Mouse (Mus musculus) v-Abl transformed pro-B cells (cell line): ENCODE measurements around the gene Tfr2.
"Not testable (repeated sequence)": the region's sequence is repeated elsewhere in the genome, so short reads cannot be mapped to it uniquely, and the experiment has no call there.

Source experiments
- in situ Hi-C, 2 experiments: fragments of 400-800 bp; cut with MboI; formaldehyde crosslinking; loops; one replicate each; pipeline ENCODE4 v1.15.1; 2025; ENCODE audit not compliant: unreplicated experiment in 2 of 2

Gene Tfr2

GRCm38 (mm10) chr5:137611245-137611602 is 41.6 kb downstream of the Tfr2 start:
- in situ Hi-C loops: no loop called here

GRCm38 (mm10) chr5:137613076-137613475 is 43.4 kb downstream of the Tfr2 start:
- in situ Hi-C loops: no loop called here

DNA sequence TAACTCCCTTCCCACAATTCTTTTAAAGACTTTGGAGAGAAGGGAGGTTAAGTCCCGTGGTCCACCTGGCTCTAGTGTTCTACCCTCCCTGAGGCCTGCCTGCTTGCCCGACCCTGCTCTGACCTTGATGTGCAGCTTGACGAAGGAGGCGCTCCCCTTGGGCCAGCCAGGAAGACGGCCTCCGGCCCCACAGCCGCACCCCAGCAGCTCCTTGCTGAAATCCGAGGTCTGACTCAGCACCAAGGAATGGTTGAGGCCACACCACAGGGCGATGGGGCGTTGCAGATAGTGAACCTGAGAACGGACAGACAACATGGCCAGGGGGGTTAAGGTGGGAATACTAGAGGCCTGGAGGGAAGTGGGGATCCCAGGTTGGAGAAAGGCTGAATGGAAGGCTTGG is 43.9 kb downstream of the Tfr2 start, which contains the start of gene Pcolce:
Gene Pcolce (minus strand): TSS at position 235 of the 400 bp plus-strand sequence.
- in situ Hi-C loops: no loop called here

- in situ Hi-C loops: not testable (repeated sequence)
Measured at GRCm38 (mm10) chr5:137614921-137615320, 45.3 kb downstream of the Tfr2 start.

DNA sequence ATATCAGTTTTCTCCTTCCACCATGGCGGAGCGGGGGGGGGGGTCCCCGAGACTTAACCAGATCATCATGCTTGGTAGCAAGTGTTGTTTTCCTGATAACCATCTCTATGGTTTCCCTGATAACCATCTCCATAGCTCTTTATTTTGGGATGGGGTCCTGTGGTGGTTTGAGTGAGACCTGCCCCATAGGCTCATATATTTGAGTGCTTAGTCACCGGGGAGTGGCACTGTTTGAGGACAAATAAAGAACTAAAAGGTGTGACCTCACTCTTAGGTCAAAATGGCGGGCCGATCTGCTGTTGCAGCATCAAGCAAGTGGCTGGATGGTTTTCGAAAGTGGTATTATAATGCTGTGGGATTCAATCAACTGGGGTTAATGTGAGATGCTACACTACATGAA is 45.7 kb downstream of the Tfr2 start:
- in situ Hi-C loops: no loop called here

DNA sequence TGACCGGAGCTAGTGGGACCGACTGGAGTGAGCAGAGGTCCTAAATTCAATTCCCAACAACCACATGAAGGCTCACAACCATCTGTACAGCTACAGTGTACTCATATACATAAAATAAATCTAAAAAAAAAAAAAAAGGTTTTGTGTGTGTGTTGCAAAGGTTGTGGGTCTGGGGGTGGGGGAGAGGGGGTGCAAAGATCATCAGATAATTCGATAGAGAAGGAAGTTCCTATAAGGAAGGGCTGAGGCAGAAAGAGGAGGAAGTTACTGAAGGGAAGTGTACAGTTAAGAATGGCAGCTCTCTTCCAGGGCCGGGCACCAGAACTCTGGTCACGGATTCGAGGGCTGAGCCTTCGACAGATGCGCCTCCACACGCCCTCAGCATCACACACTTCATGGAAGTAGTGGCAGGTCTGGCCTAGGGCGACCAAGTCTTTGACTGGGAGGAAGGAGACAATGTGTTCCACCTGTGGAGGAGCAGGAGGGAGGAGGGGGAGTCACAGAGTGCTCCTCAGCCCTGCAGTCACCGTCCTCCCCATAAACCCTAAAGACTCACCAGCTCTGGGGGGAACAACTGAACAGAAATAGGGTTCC is 54.4 kb downstream of the Tfr2 start:
- in situ Hi-C loops: no loop called here

GRCm38 (mm10) chr5:137627991-137628390 is 58.4 kb downstream of the Tfr2 start:
- in situ Hi-C loops: no loop called here

DNA sequence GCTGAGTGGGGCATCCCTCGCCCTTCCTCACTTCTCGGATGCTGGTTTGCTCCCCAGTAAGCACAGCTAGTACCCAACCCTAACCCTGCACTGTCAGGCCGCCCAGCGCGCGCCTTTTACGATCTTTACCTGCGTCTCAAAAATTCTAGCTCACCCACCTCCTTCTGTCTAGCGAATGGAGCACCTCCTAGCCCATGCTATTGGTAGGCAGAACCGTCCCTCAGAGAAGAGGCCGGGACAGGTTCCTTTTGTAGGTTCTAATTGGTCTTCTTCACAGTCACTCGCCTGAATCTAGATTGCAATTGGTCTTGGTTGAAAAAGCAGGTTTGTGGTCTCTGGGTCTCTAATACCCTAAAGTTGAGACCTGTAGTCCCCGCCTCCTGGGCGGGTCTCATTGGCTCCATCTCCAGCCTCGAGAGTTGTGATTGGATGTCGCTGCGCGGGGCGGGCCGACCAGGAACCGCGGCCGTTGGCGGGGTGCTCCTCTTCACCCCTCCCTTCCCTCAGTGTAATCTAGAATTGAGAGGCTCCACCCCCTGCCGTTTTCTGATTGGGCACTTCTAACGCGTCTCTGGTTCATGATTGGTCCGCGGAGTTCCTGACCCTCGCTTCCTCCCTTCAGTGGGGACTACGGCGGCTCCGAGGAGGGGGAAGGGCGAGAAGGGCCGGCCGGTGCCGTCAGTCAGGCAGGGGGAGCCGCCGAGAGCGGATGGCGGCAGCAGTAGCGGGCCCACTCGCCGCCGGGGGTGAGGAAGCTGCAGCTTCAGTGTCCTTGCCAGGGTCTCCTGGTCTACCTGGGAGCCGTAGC is 59.1 kb downstream of the Tfr2 start, which contains the start of the genes Fbxo24, Lrch4 and Gm20605:
Gene Fbxo24 (minus strand): TSS at position 505 of the 808 bp plus-strand sequence.
Gene Lrch4 (plus strand): TSS at position 624 of the 808 bp plus-strand sequence.
Gene Gm20605 (plus strand): TSS at position 678 of the 808 bp plus-strand sequence.
- in situ Hi-C loops: no loop called here

GRCm38 (mm10) chr5:137629306-137629721 is 59.7 kb downstream of the Tfr2 start:
- in situ Hi-C loops: no loop called here

DNA sequence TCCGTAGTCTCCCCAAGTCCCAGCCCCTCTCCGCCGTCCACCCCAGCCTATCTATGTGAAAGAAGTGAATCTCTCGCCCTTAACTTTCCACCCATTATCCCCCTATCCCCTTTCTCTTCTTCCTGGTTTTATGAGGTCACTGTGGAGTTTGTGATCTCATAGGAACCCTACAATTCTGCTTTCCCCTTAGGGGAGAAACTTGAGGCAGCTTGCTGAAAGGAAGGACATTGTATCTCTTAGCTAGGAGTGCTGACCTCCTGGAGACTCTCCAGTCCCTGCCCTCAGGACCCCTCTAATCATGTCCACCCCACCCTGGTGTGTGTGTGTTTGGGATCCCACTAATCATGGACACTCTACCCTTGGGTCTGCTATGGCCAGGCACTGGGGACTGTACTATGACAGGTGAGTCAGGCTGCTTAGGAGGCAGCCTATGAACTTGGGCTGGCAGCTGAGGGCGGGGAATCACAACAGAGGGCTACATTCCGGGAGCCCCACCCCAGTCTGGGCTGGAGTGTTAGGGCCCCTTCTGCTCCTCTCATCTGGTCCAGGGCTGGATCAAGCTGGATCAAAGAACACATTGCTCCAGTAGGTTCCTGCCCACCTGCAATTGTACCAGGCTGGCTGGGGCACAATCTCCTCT is 60.4 kb downstream of the Tfr2 start:
- in situ Hi-C loops: no loop called here

DNA sequence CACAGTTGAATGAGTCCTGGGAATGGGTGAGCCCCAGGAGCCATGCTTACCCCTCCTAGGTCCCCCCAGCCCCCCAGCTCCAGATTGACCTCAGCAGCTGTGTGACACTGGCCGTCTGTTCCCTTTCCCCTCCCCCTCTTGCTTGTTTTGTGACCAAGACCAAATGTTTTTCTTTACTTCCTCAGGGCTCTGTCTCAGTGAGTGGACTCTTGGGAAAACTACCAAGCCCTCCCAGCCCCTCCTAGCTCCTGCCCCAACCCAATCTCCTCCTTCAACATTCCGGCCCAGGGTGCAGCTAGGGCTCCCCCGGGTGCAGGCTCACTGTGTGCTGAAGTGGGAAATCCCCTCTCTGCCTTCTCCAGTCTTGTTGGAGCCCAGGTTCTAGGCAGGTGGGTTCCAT is 61.0 kb downstream of the Tfr2 start:
- in situ Hi-C loops: no loop called here

- in situ Hi-C loops: no loop called here
Measured at GRCm38 (mm10) chr5:137631171-137631570, 61.5 kb downstream of the Tfr2 start.

- in situ Hi-C loops: no loop called here
Measured at GRCm38 (mm10) chr5:137631591-137631990, 62.0 kb downstream of the Tfr2 start.

- in situ Hi-C loops: no loop called here
Measured at GRCm38 (mm10) chr5:137633397-137634084, 63.9 kb downstream of the Tfr2 start.
